Mouse (Mus musculus): Measurements from ENCODE around the gene Borcs5.

DNA sequence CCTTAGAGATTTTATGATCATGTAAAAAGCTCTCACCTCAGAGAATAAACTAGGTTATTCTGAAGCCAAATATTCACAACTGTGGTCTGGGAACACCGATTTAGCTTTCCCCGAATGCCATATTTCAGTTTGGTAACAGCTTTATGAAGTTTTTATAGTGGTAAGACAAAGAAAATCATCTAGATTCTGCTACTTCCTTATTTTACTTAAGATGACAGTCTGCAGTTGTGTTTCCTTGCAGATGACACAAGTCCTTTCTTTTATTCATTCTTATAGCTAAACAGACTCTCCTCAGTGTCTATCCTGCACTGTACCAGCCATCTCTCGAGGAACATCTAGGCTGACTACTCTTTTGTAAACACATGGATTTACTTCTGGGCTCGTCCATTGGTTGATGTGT is 67.2 kb downstream of the Borcs5 start:
- TF ChIP-seq EP300 (IDR thresholded peaks at IDR 0.05) (no peak), CTCF (IDR thresholded peaks at IDR 0.05) (no peak)

All from lung, postnatal 0 days (tissue).